Mouse (Mus musculus) liver, embryonic 16.5 days (tissue): ENCODE measurements around the gene Glrp1. TPM values are rescaled to one million over a fixed set of nuclear protein-coding genes. Genes with fewer than 3 reads are reported as not detected.

Source experiments
- ATAC-seq: fragments of 200-750 bp; cut with Nextera tagmentation; 2 replicates; pipeline ENCODE4 v1.8.0; 2017; ENCODE audit warnings: low read depth, mild to moderate bottlenecking, moderate number of reproducible peaks, moderate library complexity
- H3K27ac ChIP-seq: fragments of 300-500 bp; sonication (generic); 2 replicates; pipeline ENCODE4 v1.5.1; 2014; ENCODE audit warnings: mild to moderate bottlenecking, low read length
- H3K27me3 ChIP-seq: fragments of 300-500 bp; sonication (generic); 2 replicates; pipeline ENCODE4 v1.6.1; 2014; ENCODE audit warnings: low read depth, low read length, mixed read lengths; ENCODE audit not compliant: control insufficient read depth, insufficient read depth
- H3K36me3 ChIP-seq: fragments of 300-500 bp; sonication (generic); 2 replicates; pipeline ENCODE4 v1.6.1; 2014; ENCODE audit warnings: mild to moderate bottlenecking; ENCODE audit not compliant: control insufficient read depth, insufficient read depth
- H3K4me1 ChIP-seq: fragments of 300-500 bp; sonication (generic); 2 replicates; pipeline ENCODE4 v1.6.1; 2014; ENCODE audit warnings: low read depth, low read length, mixed read lengths; ENCODE audit not compliant: control insufficient read depth
- H3K4me2 ChIP-seq: fragments of 300-500 bp; sonication (generic); 2 replicates; pipeline ENCODE4 v1.6.1; 2014; ENCODE audit warnings: low read depth, low read length, mixed read lengths
- H3K4me3 ChIP-seq: fragments of 300-500 bp; sonication (generic); 2 replicates; pipeline ENCODE4 v1.5.1; 2014; ENCODE audit warnings: low read depth, mild to moderate bottlenecking, low read length
- H3K9ac ChIP-seq: fragments of 300-500 bp; sonication (generic); 2 replicates; pipeline ENCODE4 v1.6.1; 2014; ENCODE audit warnings: low read depth, low read length
- H3K9me3 ChIP-seq: fragments of 300-500 bp; sonication (generic); replicated peaks from 2 replicates; pipeline ENCODE4 v1.6.1; 2016; ENCODE audit warnings: low read length; ENCODE audit not compliant: control insufficient read depth
- WGBS: fragments of 180-500 bp; shearing (Covaris S2); extraction: QIAGEN DNeasy Blood & Tissue Kit; methylation state at CpG from one replicate; pipeline ENCODE4 v1.1.7; 2014; ENCODE audit not compliant: insufficient replicate concordance; 5-methylcytosine and 5-hydroxymethylcytosine counted together
- polyA plus RNA-seq: library from polyadenylated mRNA; unstranded; fragments of >200 nt; fragmentation: Nextera tagmentation; extraction: Ambion mirVana; gene quantifications from 2 replicates; pipeline ENCODE4 v1.2.1, GENCODE M21; 2015

Gene Glrp1
- polyA plus RNA-seq, 1 experiment from 2014 or later: 0.11 TPM

DNA sequence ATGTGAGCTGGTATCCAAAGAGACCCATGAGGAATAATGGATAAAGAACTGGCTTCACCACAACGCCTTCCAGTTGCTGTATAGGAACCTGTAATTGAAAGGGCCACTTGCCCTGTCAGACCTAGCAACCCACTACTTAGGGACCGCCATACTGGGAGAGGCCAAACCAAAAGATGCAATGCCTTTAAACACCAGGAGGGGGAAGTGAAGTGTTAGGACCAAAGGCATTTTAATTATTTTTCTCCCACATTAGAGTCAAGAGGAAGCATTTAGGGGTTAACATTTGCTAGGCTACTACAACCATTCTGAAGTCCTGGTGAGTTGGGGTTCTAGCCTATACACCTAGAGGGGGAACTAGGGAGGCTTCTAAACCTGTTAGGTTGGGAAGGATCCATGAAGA lies 36.0 kb downstream of the Glrp1 start:
- Histone ChIP-seq H3K4me1 (peaks cover 14% of the 10 kb centered on the region), H3K4me2 (no peak overlapping the region), H3K36me3 (no peaks in the 10 kb centered on the region), H3K9ac (no peak overlapping the region), H3K4me3 (no peak overlapping the region), H3K27me3 (no peaks in the 10 kb centered on the region), H3K9me3 (no peaks in the 10 kb centered on the region), H3K27ac (no peak overlapping the region)
- no peak for ATAC-seq
- 33% methylated on average over 2 of the region's 2 CpGs for WGBS

DNA sequence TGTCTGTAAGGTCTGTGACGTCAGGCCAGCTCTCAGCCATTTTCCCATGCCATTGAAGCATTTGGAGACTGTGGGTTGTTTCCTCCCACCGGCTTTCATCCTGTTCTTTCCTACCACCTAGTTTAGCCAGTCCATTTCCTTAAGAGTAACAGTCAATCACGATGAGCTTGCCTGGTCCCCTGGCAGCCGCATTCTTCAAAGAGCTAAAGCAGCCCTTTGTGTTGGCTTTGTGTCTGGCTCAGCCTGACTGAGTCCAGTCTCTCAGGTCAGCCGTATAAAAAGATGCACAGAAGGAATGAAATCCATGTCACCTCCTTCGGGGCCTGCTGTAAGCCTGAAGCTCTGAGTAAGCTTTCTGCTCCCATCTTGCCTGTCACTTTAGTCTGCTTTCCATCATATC lies 37.6 kb downstream of the Glrp1 start:
- ATAC-seq: no peak
- no peak overlapping the region for H3K9ac ChIP-seq
- WGBS: 55% methylated on average over 6 of the region's 6 CpGs

DNA sequence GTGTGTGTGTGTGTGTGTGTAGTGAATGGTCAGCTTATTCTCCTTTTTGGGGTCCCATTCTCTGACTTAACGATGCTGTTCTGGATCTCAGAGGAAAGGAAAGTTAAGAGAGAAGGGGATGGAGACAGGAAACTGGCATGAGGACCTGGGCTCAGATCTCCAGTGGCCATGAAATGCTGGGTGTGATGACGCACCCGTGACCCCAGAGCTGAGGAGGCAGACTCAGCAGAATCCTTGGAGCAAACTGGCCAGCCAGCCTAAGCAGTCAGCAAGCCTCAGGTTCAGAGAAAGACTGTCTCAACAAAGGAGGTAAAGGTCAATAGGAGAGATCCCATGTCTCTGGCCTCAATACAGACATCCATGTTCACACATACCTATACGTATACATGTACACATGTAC lies 40.1 kb downstream of the Glrp1 start:
- H3K27me3 ChIP-seq: no peaks in the 10 kb centered on the region
- no peak overlapping the region for H3K4me3 ChIP-seq
- no peak overlapping the region for H3K9ac ChIP-seq
- no peaks in the 10 kb centered on the region for H3K36me3 ChIP-seq
- WGBS: 73% methylated on average over 4 of the region's 4 CpGs
- no peak for ATAC-seq
- H3K4me2 ChIP-seq: no peak overlapping the region
- peaks cover 2% of the 10 kb centered on the region; the same call in 1 of the 2 replicates for H3K4me1 ChIP-seq
- H3K9me3 ChIP-seq: no peaks in the 10 kb centered on the region
- no peak overlapping the region for H3K27ac ChIP-seq

More for the DNA sequence above, 37.6 kb downstream of the Glrp1 start:
- no peak overlapping the region for H3K4me3 ChIP-seq
- no peaks in the 10 kb centered on the region for H3K36me3 ChIP-seq
- no peaks in the 10 kb centered on the region for H3K9me3 ChIP-seq
- no peak overlapping the region for H3K4me2 ChIP-seq
- H3K27ac ChIP-seq: no peak overlapping the region
- H3K4me1 ChIP-seq: peaks cover 14% of the 10 kb centered on the region
- no peaks in the 10 kb centered on the region for H3K27me3 ChIP-seq

DNA sequence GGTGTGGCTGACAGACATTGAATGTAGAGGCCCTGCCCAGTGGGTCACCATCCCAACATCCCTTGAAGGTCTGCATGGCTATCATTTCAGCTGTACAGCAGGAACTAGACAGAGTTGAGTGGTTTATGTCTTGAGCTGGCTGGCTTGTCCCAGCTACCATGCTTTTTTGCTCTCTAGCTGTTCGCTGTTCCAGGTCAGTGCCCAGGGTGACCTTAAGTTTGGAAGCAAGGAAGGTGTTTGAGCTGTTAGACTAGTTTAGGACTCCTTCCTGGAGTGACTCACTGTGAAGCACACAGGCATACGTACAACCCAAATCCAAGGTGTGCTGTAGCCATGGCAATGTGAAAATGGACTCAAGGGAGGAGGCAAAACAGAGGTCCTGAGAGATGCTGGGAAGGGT lies 41.5 kb downstream of the Glrp1 start:
- no peaks in the 10 kb centered on the region for H3K36me3 ChIP-seq
- no peak for ATAC-seq
- no peak overlapping the region for H3K9ac ChIP-seq
- no peak overlapping the region for H3K27ac ChIP-seq
- no peak overlapping the region for H3K4me3 ChIP-seq
- no peaks in the 10 kb centered on the region for H3K9me3 ChIP-seq
- WGBS: 85% methylated on average over 2 of the region's 2 CpGs
- no peak overlapping the region for H3K4me2 ChIP-seq
- H3K4me1 ChIP-seq: no peaks in the 10 kb centered on the region
- H3K27me3 ChIP-seq: no peaks in the 10 kb centered on the region

DNA sequence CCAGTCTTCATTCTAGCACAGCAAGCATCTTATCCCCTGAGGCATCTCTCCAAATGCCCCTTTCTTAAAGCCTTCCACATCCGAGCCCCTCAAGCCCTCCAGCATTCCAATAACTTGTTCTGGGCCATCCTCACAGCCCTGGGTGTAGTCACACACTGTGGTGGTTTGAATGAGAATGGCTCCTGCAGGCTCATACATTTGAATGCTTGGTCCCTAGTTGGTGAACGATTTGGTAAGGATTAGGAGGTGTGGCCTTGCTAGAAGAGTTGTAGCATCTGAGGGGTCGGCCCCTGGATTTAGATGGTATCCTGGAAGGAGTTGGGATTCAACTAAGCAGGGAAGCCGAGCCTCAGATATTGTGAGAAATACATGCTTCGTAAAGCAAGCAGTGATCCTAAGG lies 42.0 kb downstream of the Glrp1 start:
- Histone ChIP-seq H3K4me1 (no peaks in the 10 kb centered on the region), H3K9me3 (no peaks in the 10 kb centered on the region), H3K27ac (no peak overlapping the region), H3K36me3 (no peaks in the 10 kb centered on the region), H3K27me3 (no peaks in the 10 kb centered on the region), H3K9ac (no peak overlapping the region), H3K4me2 (no peak overlapping the region), H3K4me3 (no peak overlapping the region)
- WGBS: 56% methylated on average over 5 of the region's 5 CpGs
- ATAC-seq: no peak

DNA sequence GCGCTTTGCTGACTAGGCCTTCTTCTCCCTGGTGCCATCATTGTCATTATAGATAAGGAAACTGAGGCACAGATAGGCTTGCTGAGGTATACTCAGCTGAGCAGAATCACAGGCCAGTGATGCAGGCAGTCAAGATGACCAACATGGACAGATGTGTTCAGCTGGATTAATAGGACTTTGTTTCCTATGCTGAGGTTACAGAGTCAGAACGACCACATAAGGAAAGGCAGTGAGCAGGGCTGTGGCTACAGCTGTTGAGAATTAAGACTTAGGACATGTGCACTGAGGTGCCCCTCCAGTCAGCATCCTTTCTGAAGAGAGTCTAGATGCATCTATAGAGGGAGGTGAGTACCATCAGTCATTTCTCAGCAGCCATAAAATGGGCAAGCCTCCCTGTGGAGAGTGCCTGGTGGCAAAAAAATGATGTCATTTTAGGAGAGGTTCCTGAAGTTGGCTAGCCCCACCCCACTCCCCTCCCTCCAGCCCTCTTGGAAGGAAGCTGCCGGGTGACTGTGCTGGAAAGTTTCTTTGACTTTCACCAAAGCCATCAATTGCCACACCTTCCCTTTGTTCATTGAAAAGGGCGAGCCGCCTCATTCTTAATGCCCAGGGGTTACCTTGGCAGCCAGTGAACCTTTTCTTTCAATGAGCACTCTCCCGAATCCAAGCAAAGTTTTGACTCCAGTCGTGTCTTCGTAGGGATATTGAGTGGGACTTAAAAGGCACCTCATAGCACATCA lies 43.4 kb downstream of the Glrp1 start:
- ATAC-seq: no peak
- WGBS: 69% methylated on average over 8 of the region's 8 CpGs

DNA sequence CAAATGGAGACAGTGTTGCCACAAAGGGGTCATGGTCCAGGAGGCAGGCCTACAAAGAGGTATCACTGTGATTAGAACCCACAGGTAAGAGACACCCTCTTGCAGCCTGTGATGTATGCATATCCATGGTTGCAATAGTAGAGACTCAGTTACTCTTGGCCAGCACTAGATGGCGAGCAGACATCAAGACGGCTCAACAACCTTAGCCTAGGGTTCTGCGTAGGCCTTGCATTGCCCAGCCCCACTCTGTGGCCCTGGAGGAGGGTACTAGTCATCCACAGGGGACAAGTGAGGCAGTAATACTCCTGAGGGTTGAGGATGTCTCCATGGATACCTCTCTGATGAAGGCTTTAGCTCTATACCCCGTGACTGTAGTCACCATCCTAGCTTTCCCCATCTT lies 44.1 kb downstream of the Glrp1 start:
- Histone ChIP-seq H3K27me3 (no peaks in the 10 kb centered on the region), H3K9ac (no peak overlapping the region), H3K36me3 (no peaks in the 10 kb centered on the region), H3K4me3 (no peak overlapping the region), H3K4me1 (no peaks in the 10 kb centered on the region), H3K27ac (no peak overlapping the region), H3K9me3 (no peaks in the 10 kb centered on the region), H3K4me2 (no peak overlapping the region)
- WGBS: 48% methylated on average over 4 of the region's 4 CpGs
- ATAC-seq: no peak

More for the DNA sequence above, 43.4 kb downstream of the Glrp1 start:
- Histone ChIP-seq H3K27ac (no peak overlapping the region), H3K36me3 (no peaks in the 10 kb centered on the region), H3K9ac (no peak overlapping the region), H3K9me3 (no peaks in the 10 kb centered on the region), H3K4me3 (no peak overlapping the region), H3K4me1 (no peaks in the 10 kb centered on the region), H3K27me3 (no peaks in the 10 kb centered on the region), H3K4me2 (no peak overlapping the region)

DNA sequence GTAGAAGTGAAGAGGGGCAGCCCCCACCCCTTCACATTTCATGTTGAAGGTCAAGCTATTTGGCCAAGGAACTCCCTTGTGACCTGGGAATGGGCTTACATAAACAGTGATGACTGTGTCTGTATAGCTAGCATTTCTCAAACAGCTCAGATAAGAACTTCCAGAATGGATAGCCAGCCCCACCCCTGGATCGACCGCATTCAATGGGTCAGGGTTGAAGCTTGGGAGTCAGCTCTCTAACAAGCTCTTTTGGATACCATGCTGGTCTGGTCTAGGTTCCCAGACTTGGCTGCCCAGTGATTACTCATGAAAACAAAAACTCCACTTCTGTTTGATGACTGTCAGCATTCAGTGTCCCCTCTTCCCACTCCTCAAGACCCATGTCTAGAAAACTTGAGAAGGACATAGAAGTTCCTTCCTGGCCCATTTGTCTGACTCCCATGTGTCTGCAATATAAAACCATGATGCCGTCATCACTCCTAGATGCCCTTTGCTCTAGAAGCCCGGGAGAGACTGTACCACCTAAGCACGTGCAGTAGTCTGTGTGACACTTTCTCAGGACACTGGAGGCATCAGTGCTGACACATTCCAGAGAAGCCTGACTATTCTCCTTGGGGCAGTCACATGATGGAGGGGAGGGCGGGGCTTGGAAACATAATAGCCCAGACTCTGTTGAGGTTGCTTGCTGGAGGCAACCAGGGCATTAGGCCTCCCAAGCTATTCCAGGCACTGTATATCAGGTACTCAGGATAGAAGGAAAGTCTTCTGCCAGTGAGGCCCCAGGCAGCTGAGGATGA lies 45.6 kb downstream of the Glrp1 start:
- Histone ChIP-seq H3K4me2 (no peak overlapping the region), H3K36me3 (no peaks in the 10 kb centered on the region), H3K27ac (no peak overlapping the region), H3K9ac (no peak overlapping the region), H3K27me3 (no peaks in the 10 kb centered on the region), H3K4me3 (no peak overlapping the region), H3K4me1 (no peaks in the 10 kb centered on the region), H3K9me3 (no peaks in the 10 kb centered on the region)
- no peak for ATAC-seq
- WGBS: 66% methylated on average over 6 of the region's 6 CpGs

DNA sequence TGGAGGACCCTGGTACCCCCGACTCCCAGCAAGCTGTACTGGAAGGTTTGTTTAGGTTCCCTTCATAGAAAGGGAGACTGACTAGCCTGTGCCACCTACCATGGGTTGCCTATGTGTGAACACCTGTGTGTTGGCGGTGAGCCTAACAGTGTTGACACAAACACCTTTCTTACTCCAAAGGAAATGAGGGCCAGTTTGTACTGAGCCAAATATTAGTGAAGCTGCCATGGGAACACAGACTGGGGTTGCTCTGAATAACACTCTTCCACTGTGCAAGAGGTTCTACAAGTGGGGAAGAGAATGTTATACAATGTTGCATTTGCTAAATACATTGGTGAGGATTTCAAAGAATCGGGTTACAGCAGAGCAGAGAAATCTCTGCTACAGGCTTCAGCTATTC lies 46.6 kb downstream of the Glrp1 start:
- H3K9me3 ChIP-seq: no peaks in the 10 kb centered on the region
- no peaks in the 10 kb centered on the region for H3K4me1 ChIP-seq
- H3K4me2 ChIP-seq: no peak overlapping the region
- no peaks in the 10 kb centered on the region for H3K36me3 ChIP-seq
- H3K27me3 ChIP-seq: no peaks in the 10 kb centered on the region
- ATAC-seq: no peak
- 63% methylated on average over 3 of the region's 3 CpGs for WGBS
- H3K9ac ChIP-seq: no peak overlapping the region
- no peak overlapping the region for H3K27ac ChIP-seq
- H3K4me3 ChIP-seq: no peak overlapping the region
